Mouse (Mus musculus): Measurements from ENCODE around the gene Tfeb. TPM values are rescaled to one million over a fixed set of nuclear protein-coding genes. Genes with fewer than 3 reads are reported as not detected.

The Tfeb gene
- polyA plus RNA-seq, 1 experiment from 2014 or later = 2.1 TPM

Other genes with a start within 250 kb of the Tfeb start
- 25.5 TPM in 2 replicates for gene Taf8, start 234.7 kb upstream of the Tfeb start, polyA plus RNA-seq (2014; fragmentation: Nextera tagmentation; extraction: Ambion mirVana)
- gene Ccnd3, start 232.0 kb upstream of the Tfeb start, polyA plus RNA-seq (2014; fragmentation: Nextera tagmentation; extraction: Ambion mirVana) = 175 and 194 TPM in 2 replicates
- gene Bysl, start 125.5 kb upstream of the Tfeb start, polyA plus RNA-seq (2014; fragmentation: Nextera tagmentation; extraction: Ambion mirVana) = 29.6 and 30.4 TPM in 2 replicates
- 39.0 and 41.2 TPM in 2 replicates for gene Med20, start 125.4 kb upstream of the Tfeb start, polyA plus RNA-seq (2014; fragmentation: Nextera tagmentation; extraction: Ambion mirVana)
- 1.4 and 1.8 TPM in 2 replicates for gene Gm20517, start 125.4 kb upstream of the Tfeb start, polyA plus RNA-seq (2014; fragmentation: Nextera tagmentation; extraction: Ambion mirVana)
- 6.3 and 8.0 TPM in 2 replicates for gene Usp49, start 106.3 kb upstream of the Tfeb start, polyA plus RNA-seq (2014; fragmentation: Nextera tagmentation; extraction: Ambion mirVana)
- 359 and 375 TPM in 2 replicates for gene Tomm6, start 48.6 kb upstream of the Tfeb start, polyA plus RNA-seq (2014; fragmentation: Nextera tagmentation; extraction: Ambion mirVana)
- 7.0 and 9.3 TPM in 2 replicates for gene Frs3, start 48.0 kb upstream of the Tfeb start, polyA plus RNA-seq (2014; fragmentation: Nextera tagmentation; extraction: Ambion mirVana)
- 1.7 and 2.3 TPM in 2 replicates for gene Gm21981, start 42.6 kb upstream of the Tfeb start, polyA plus RNA-seq (2014; fragmentation: Nextera tagmentation; extraction: Ambion mirVana)
- gene Prickle4, start 42.3 kb upstream of the Tfeb start, polyA plus RNA-seq (2014; fragmentation: Nextera tagmentation; extraction: Ambion mirVana) = 0.72 and 2.1 TPM in 2 replicates
- gene Pgc, start 10.2 kb upstream of the Tfeb start, polyA plus RNA-seq (2014; fragmentation: Nextera tagmentation; extraction: Ambion mirVana) = not detected in 2 replicates
- 24.7 and 25.7 TPM in 2 replicates for gene Mdfi, start 97.7 kb downstream of the Tfeb start, polyA plus RNA-seq (2014; fragmentation: Nextera tagmentation; extraction: Ambion mirVana)
- gene Foxp4, start 187.6 kb downstream of the Tfeb start, polyA plus RNA-seq (2014; fragmentation: Nextera tagmentation; extraction: Ambion mirVana) = 24.6 and 27.5 TPM in 2 replicates

All from midbrain, embryonic 11.5 days (tissue).